ENCODE assay signal across 33 mouse cellular contexts in the genomic region with DNA sequence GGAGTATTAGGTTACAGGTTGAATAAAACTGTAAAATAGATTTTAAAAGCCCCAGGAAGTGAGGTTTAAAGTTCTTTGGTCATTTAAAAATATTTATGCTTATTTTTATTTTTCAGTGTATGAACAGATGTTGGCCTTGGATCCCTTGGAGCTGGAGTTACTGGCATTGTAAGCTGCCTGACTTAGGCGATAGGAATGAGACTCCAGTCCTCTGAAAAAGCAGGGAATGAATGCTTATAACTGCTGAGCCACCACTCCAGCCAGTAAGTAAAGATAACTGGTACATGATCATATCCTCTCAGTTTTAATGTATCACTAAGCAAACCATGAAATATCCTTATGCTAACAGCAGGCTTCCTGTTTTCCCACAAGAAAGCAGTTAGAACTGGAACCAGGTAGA. TPM values are rescaled to one million over a fixed set of nuclear protein-coding genes. Genes with fewer than 3 reads are reported as not detected.
DNase-seq lines count a peak whose midpoint lies in the region; ATAC-seq and TF ChIP-seq lines count a peak whose summit lies in the region.
"Had no signal": no experiment of that assay in that cellular context is flagged by ENCODE, and none has a peak within 500 bp of the region (broad histone marks: within the 10 kb centered on the region; RNA-seq: fewer than 3 reads in every experiment).

No protein-coding gene starts in this region.

- no peak overlapping the region for H3K9ac ChIP-seq in heart, embryonic 15.5 days
- H3K9ac ChIP-seq in heart, embryonic 11.5 days (ENCODE audit: low read depth, low read length), result no peak overlapping the region
- H3K9ac ChIP-seq in liver, postnatal 0 days (replicated peaks), result no peak overlapping the region
- H3K9ac ChIP-seq in liver, embryonic 11.5 days (ENCODE audit: low read depth, low read length), result no peak overlapping the region
- H3K9ac ChIP-seq: forebrain, embryonic 15.5 days; intestine, embryonic 15.5 days; liver, embryonic 13.5 days; midbrain, embryonic 13.5 days; neural tube, embryonic 15.5 days; stomach, embryonic 15.5 days had no signal

- no peak overlapping the region for H3K4me2 ChIP-seq in heart, embryonic 15.5 days
- no peak overlapping the region for H3K4me2 ChIP-seq in heart, embryonic 11.5 days
- no peak overlapping the region for H3K4me2 ChIP-seq in liver, postnatal 0 days (ENCODE audit: low read depth, low read length)
- no peak overlapping the region for H3K4me2 ChIP-seq in liver, embryonic 11.5 days
- H3K4me2 ChIP-seq: forebrain, embryonic 15.5 days; intestine, embryonic 15.5 days; liver, embryonic 13.5 days; midbrain, embryonic 13.5 days; neural tube, embryonic 15.5 days; stomach, embryonic 15.5 days had no signal

- ATAC-seq in heart, embryonic 15.5 days (replicated peaks; ENCODE audit: insufficient number of reproducible peaks, insufficient read depth, low FRiP score, low read depth), result no peak
- no peak for ATAC-seq in heart, embryonic 11.5 days (replicated peaks; ENCODE audit: insufficient number of reproducible peaks, low FRiP score, low TSS enrichment)
- ATAC-seq in liver, postnatal 0 days, result no peak
- no peak for ATAC-seq in liver, embryonic 11.5 days (replicated peaks; ENCODE audit: low FRiP score)
- ATAC-seq in activated CD4-positive, CD25-positive, alpha-beta regulatory T cell, adult 4 months, result no peak
- ATAC-seq: forebrain, embryonic 15.5 days; hindbrain, postnatal 0 days; intestine, embryonic 15.5 days; midbrain, embryonic 13.5 days had no signal

- no peak for TF ChIP-seq POLR2A in embryonic fibroblast, embryonic 13.5 days (IDR thresholded peaks at IDR 0.05; ENCODE audit: low read depth, low read length)

- no peaks in the 10 kb centered on the region for H3K9me3 ChIP-seq in heart, embryonic 15.5 days (replicated peaks)
- H3K9me3 ChIP-seq in heart, embryonic 11.5 days (replicated peaks; ENCODE audit: control insufficient read depth, low read length), result no peaks in the 10 kb centered on the region
- no peaks in the 10 kb centered on the region for H3K9me3 ChIP-seq in liver, postnatal 0 days (ENCODE audit: low read length)
- no peaks in the 10 kb centered on the region for H3K9me3 ChIP-seq in liver, embryonic 11.5 days (ENCODE audit: control insufficient read depth, low read length)
- H3K9me3 ChIP-seq: forebrain, embryonic 15.5 days; heart, embryonic 10.5 days; intestine, embryonic 15.5 days; liver, embryonic 13.5 days; midbrain, embryonic 13.5 days; neural tube, embryonic 15.5 days; stomach, embryonic 15.5 days had no signal

- H3K4me1 ChIP-seq in heart, embryonic 15.5 days (replicated peaks), result peaks cover 36% of the 10 kb centered on the region
- H3K4me1 ChIP-seq in heart, embryonic 11.5 days (ENCODE audit: control insufficient read depth, insufficient read depth, low read length), result peaks cover 15% of the 10 kb centered on the region
- peaks cover 28% of the 10 kb centered on the region for H3K4me1 ChIP-seq in liver, postnatal 0 days (ENCODE audit: insufficient read depth)
- H3K4me1 ChIP-seq in liver, embryonic 11.5 days (replicated peaks; ENCODE audit: control insufficient read depth, insufficient read depth, low read length), result peaks cover 8% of the 10 kb centered on the region
- H3K4me1 ChIP-seq in embryonic fibroblast, embryonic 13.5 days (ENCODE audit: control insufficient read depth, insufficient read depth, low read length), result peaks cover 31% of the 10 kb centered on the region

- no peaks in the 10 kb centered on the region for H3K27me3 ChIP-seq in heart, embryonic 15.5 days
- H3K27me3 ChIP-seq in heart, embryonic 11.5 days (ENCODE audit: control insufficient read depth, insufficient read depth, low read length), result no peaks in the 10 kb centered on the region
- H3K27me3 ChIP-seq in liver, postnatal 0 days (ENCODE audit: insufficient read depth, low read length), result no peaks in the 10 kb centered on the region
- no peaks in the 10 kb centered on the region for H3K27me3 ChIP-seq in liver, embryonic 11.5 days (replicated peaks; ENCODE audit: control insufficient read depth, insufficient read depth, low read length)
- H3K27me3 ChIP-seq: CH12.LX; forebrain, embryonic 15.5 days; intestine, embryonic 15.5 days; liver, embryonic 13.5 days; midbrain, embryonic 13.5 days; neural tube, embryonic 15.5 days; stomach, embryonic 15.5 days had no signal

- DNase-seq in liver, postnatal 0 days, result no peak
- no peak for DNase-seq in liver, embryonic 11.5 days (ENCODE audit: low spot score)
- DNase-seq: cerebellum, adult 2 months; cerebellum, postnatal 36 days; heart, postnatal 14 days; kidney, postnatal 10 days; left cerebral cortex, postnatal 4 days; liver, embryonic 13.5 days; lung, adult 2 months; lung, postnatal 10 days; retina, postnatal 1 day; right cerebral cortex, postnatal 14 days had no signal

- WGBS in heart, embryonic 15.5 days, result 50% methylated on average over 1 of the region's 1 CpGs
- WGBS in heart, embryonic 11.5 days (ENCODE audit: insufficient replicate concordance), result 82% methylated on average over 1 of the region's 1 CpGs
- WGBS in liver, postnatal 0 days (ENCODE audit: insufficient replicate concordance), result 69% methylated on average over 1 of the region's 1 CpGs
- WGBS in liver, embryonic 11.5 days, result 88% methylated on average over 1 of the region's 1 CpGs

- H3K4me3 ChIP-seq in heart, embryonic 15.5 days, result no peak overlapping the region
- H3K4me3 ChIP-seq in heart, embryonic 11.5 days (ENCODE audit: low read depth, low read length), result no peak overlapping the region
- H3K4me3 ChIP-seq in liver, postnatal 0 days (ENCODE audit: low read depth, low read length), result no peak overlapping the region
- H3K4me3 ChIP-seq in liver, embryonic 11.5 days (ENCODE audit: low read depth, low read length), result no peak overlapping the region
- no peak overlapping the region for H3K4me3 ChIP-seq in embryonic fibroblast, embryonic 13.5 days (ENCODE audit: insufficient read depth, low read length)
- H3K4me3 ChIP-seq: forebrain, embryonic 15.5 days; heart, embryonic 10.5 days; intestine, embryonic 15.5 days; liver, embryonic 13.5 days; midbrain, embryonic 13.5 days; neural tube, embryonic 15.5 days; stomach, embryonic 15.5 days had no signal

- H3K36me3 ChIP-seq in heart, embryonic 15.5 days, result no peaks in the 10 kb centered on the region
- no peaks in the 10 kb centered on the region for H3K36me3 ChIP-seq in heart, embryonic 11.5 days (ENCODE audit: control insufficient read depth, insufficient read depth, low read length)
- no peaks in the 10 kb centered on the region for H3K36me3 ChIP-seq in liver, postnatal 0 days (replicated peaks; ENCODE audit: insufficient read depth, low read length)
- no peaks in the 10 kb centered on the region; the same call in 1 of the 2 replicates for H3K36me3 ChIP-seq in liver, embryonic 11.5 days (ENCODE audit: control insufficient read depth, insufficient read depth, low read length)
- H3K36me3 ChIP-seq: forebrain, embryonic 15.5 days; heart, embryonic 10.5 days; intestine, embryonic 15.5 days; liver, embryonic 13.5 days; midbrain, embryonic 13.5 days; neural tube, embryonic 15.5 days; stomach, embryonic 15.5 days had no signal

- no peak for TF ChIP-seq EP300 in liver, postnatal 0 days (IDR thresholded peaks at IDR 0.05; ENCODE audit: low read depth)

- TF ChIP-seq CTCF in liver, postnatal 0 days (IDR thresholded peaks at IDR 0.05; ENCODE audit: low read depth), result no peak
- TF ChIP-seq CTCF in embryonic fibroblast, embryonic 13.5 days (IDR thresholded peaks at IDR 0.05; ENCODE audit: borderline replicate concordance, insufficient read depth, low read length), result no peak

- H3K27ac ChIP-seq in heart, embryonic 15.5 days, result 0 out of 2 replicates have a peak overlapping the region, but pooled peaks have one; percentile 3
- H3K27ac ChIP-seq in heart, embryonic 11.5 days (ENCODE audit: low read depth, low read length), result no peak overlapping the region
- 0 out of 2 replicates have a peak overlapping the region, but pooled peaks have one; percentile 46 for H3K27ac ChIP-seq in liver, postnatal 0 days (ENCODE audit: low read depth)
- H3K27ac ChIP-seq in liver, embryonic 11.5 days (ENCODE audit: low read depth, low read length), result no peak overlapping the region
- peak overlapping the region; percentile 97 for H3K27ac ChIP-seq in embryonic fibroblast, embryonic 13.5 days (ENCODE audit: insufficient read depth, low read length)
- H3K27ac ChIP-seq: forebrain, embryonic 15.5 days; heart, embryonic 10.5 days; hindbrain, postnatal 0 days; intestine, embryonic 15.5 days; liver, embryonic 13.5 days; macrophage; midbrain, embryonic 13.5 days; neural tube, embryonic 15.5 days; stomach, embryonic 15.5 days had no signal

RNA-seq across cellular contexts. Expression of a gene that starts 8.1 kb away (rescaled TPM):
- polyA plus RNA-seq in heart, embryonic 15.5 days (2015; fragmentation: Nextera tagmentation; extraction: Ambion mirVana), result 47.3 and 54.6 TPM in 2 replicates
- polyA plus RNA-seq in heart, embryonic 11.5 days (2014; fragmentation: Nextera tagmentation; extraction: Ambion mirVana), result 56.1 and 68.1 TPM in 2 replicates
- polyA plus RNA-seq in liver, postnatal 0 days (2015; fragmentation: Nextera tagmentation; extraction: Ambion mirVana), result 18.1 and 19.8 TPM in 2 replicates
- 69.0 and 76.3 TPM in 2 replicates for polyA plus RNA-seq in liver, embryonic 11.5 days (2014; fragmentation: Nextera tagmentation; extraction: Ambion mirVana)
- 216 and 238 TPM in 2 replicates for polyA plus RNA-seq in embryonic fibroblast, embryonic 13.5 days (2011; ENCODE audit: insufficient read length, low read depth, missing spikeins)
- 10 to 100 TPM; 14.8 to 24.1 TPM for polyA plus RNA-seq in activated CD4-positive, CD25-positive, alpha-beta regulatory T cell, adult 4 months (2017; shearing (Covaris generic))

RNA-seq across cellular contexts. Expression of a gene that starts 56.7 kb away (rescaled TPM):
- 30.9 and 35.3 TPM in 2 replicates for polyA plus RNA-seq in heart, embryonic 15.5 days (2015; fragmentation: Nextera tagmentation; extraction: Ambion mirVana)
- 35.4 and 47.0 TPM in 2 replicates for polyA plus RNA-seq in heart, embryonic 11.5 days (2014; fragmentation: Nextera tagmentation; extraction: Ambion mirVana)
- polyA plus RNA-seq in liver, postnatal 0 days (2015; fragmentation: Nextera tagmentation; extraction: Ambion mirVana), result 6.6 and 7.0 TPM in 2 replicates
- polyA plus RNA-seq in liver, embryonic 11.5 days (2014; fragmentation: Nextera tagmentation; extraction: Ambion mirVana), result 29.3 and 32.4 TPM in 2 replicates
- polyA plus RNA-seq in embryonic fibroblast, embryonic 13.5 days (2011; ENCODE audit: insufficient read length, low read depth, missing spikeins), result 39.1 and 41.7 TPM in 2 replicates
- polyA plus RNA-seq in activated CD4-positive, CD25-positive, alpha-beta regulatory T cell, adult 4 months (2017; shearing (Covaris generic)), result 10 to 100 TPM; 14.6 to 17.9 TPM

RNA-seq across cellular contexts. Expression of a gene that starts 57.1 kb away (rescaled TPM):
- not detected in 2 replicates for polyA plus RNA-seq in heart, embryonic 15.5 days (2015; fragmentation: Nextera tagmentation; extraction: Ambion mirVana)
- polyA plus RNA-seq in heart, embryonic 11.5 days (2014; fragmentation: Nextera tagmentation; extraction: Ambion mirVana), result not detected in 2 replicates
- polyA plus RNA-seq in liver, postnatal 0 days (2015; fragmentation: Nextera tagmentation; extraction: Ambion mirVana), result not detected in 2 replicates
- not detected in 2 replicates for polyA plus RNA-seq in liver, embryonic 11.5 days (2014; fragmentation: Nextera tagmentation; extraction: Ambion mirVana)
- polyA plus RNA-seq in embryonic fibroblast, embryonic 13.5 days (2011; ENCODE audit: insufficient read length, low read depth, missing spikeins), result not detected in 2 replicates
- not detected for polyA plus RNA-seq in activated CD4-positive, CD25-positive, alpha-beta regulatory T cell, adult 4 months (2017; shearing (Covaris generic))
- polyA plus RNA-seq: brain, embryonic 14.5 days; C2C12; cerebellum, adult 2 months; embryonic facial prominence, embryonic 11.5 days; forebrain, embryonic 15.5 days; frontal cortex, adult 2 months; heart, embryonic 10.5 days; hindbrain, embryonic 11.5 days; hindbrain, postnatal 0 days; intestine, embryonic 15.5 days; kidney, adult 2 months; large intestine, adult 2 months; limb, embryonic 14.5 days; liver, embryonic 13.5 days; lung, adult 2 months; macrophage; midbrain, embryonic 13.5 days; neural tube, embryonic 15.5 days; stomach, embryonic 15.5 days had no signal

Comparison
In these comparisons a context has a peak if more than half of its experiments do, and no peak if none do; other contexts are left out.
1. H3K27ac ChIP-seq: peak in heart, embryonic 15.5 days (single experiment), liver, postnatal 0 days (single experiment) and embryonic fibroblast, embryonic 13.5 days (single experiment); none in heart, embryonic 11.5 days (single experiment) and liver, embryonic 11.5 days (single experiment).